Mouse (Mus musculus): ENCODE measurements around the gene Zfp273. TPM values are rescaled to one million over a fixed set of nuclear protein-coding genes. Genes with fewer than 3 reads are reported as not detected.
"Not testable (repeated sequence)": the region's sequence is repeated elsewhere in the genome, so short reads cannot be mapped to it uniquely, and the experiment has no call there.

Zfp273 gene
- polyA plus RNA-seq, 1 experiment from 2014 or later = 2.8 TPM

DNA sequence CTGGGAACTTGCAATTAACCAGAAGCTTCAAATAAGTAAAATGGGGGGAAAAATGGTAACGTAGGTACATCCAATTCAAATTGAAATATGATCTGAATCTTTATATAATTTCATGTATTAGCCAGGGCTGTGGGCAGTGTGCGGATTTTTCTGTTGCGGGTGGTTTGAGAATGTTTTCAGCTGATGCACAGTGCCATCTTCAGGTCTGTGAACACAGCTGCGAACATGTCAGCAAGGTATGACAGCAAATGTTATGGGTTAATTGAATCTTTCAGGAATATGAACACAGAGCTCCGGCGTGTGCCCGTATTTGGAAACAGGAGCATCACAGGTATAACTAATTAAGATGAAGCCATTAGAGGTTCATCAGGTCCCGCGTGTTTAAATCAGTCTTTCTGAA, 49.0 kb downstream of the Zfp273 start:
- Histone ChIP-seq H3K4me3 (ENCODE audit: low read depth, low read length) (no peak overlapping the region), H3K27me3 (replicated peaks; ENCODE audit: control insufficient read depth, insufficient read depth, low read length) (no peaks in the 10 kb centered on the region), H3K9ac (ENCODE audit: low read depth, low read length) (no peak overlapping the region), H3K27ac (ENCODE audit: low read depth, low read length) (no peak overlapping the region), H3K9me3 (ENCODE audit: control insufficient read depth) (no peaks in the 10 kb centered on the region), H3K4me2 (replicated peaks; ENCODE audit: low read depth) (no peak overlapping the region), H3K36me3 (ENCODE audit: control insufficient read depth, insufficient read depth) (no peaks in the 10 kb centered on the region), H3K4me1 (replicated peaks; ENCODE audit: control insufficient read depth, insufficient read depth, low read length) (no peaks in the 10 kb centered on the region)
- peak; percentile 15; the same call in 1 of the 2 replicates for TF ChIP-seq CTCF (IDR thresholded peaks at IDR 0.05; ENCODE audit: low read depth)
- WGBS = 79% methylated on average over 9 of the region's 9 CpGs
- ATAC-seq = no peak

DNA sequence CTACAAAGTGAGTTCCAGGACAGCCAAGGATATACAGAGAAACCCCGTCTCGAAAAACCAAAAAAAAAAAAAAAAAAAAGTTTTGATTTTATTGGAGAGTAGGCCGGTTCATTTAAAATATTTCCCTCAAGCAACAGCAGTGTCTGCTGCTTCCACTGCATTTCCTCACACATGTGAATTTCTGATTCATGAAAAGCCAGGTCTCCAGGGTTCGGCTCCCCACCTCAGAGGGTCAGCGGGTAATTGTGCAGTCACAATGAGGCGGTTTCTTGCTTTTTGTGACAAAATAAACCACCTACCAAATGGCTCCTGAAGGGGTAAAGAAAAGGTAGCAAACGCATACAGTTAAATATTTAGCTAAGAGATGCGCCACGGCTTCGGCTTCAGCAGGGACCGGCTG, 49.5 kb downstream of the Zfp273 start, which contains the start of gene BC048507:
BC048507 (plus strand) TSS at position 301 of the 400 bp plus-strand sequence.
- TF ChIP-seq CTCF (IDR thresholded peaks at IDR 0.05; ENCODE audit: low read depth) = no peak
- WGBS = 79% methylated on average over 11 of the region's 11 CpGs
- Histone ChIP-seq H3K4me3 (ENCODE audit: low read depth, low read length) (no peak within 1 kb of the TSS), H3K27me3 (replicated peaks; ENCODE audit: control insufficient read depth, insufficient read depth, low read length) (no peaks in the 10 kb centered on the region), H3K4me2 (replicated peaks; ENCODE audit: low read depth) (no peak within 1 kb of the TSS), H3K27ac (ENCODE audit: low read depth, low read length) (no peak within 1 kb of the TSS), H3K9me3 (ENCODE audit: control insufficient read depth) (no peaks in the 10 kb centered on the region), H3K36me3 (ENCODE audit: control insufficient read depth, insufficient read depth) (no peaks in the 10 kb centered on the region), H3K4me1 (replicated peaks; ENCODE audit: control insufficient read depth, insufficient read depth, low read length) (no peaks in the 10 kb centered on the region), H3K9ac (ENCODE audit: low read depth, low read length) (no peak within 1 kb of the TSS)
- no peak for ATAC-seq

DNA sequence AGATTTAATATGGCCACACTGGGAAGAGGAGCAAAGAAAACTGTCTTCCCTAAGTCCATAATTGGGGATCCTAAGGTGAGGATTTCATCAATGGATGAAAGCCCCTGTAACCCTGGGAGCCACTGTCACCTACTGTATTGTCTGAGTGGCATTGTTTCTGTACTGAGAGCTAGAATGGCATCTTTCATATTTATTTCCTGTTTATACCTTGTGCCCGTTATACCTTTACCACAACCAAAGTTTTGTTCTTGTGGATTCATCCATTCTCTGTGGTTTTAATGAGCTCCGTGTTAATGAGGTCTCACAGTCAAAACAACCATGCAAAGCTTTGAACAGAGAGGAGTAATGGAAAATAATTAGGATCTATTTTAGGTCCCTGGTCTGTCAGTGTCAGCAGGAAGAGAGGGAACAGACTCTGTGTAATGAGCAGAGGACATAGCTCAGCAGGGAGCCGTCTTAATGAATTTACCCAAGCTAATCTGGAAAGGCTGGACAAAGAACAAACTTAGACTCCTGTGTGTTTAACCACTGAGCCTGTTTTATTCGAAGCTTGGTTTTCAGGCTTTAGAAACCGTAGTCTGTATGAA, 51.3 kb downstream of the Zfp273 start:
- ATAC-seq = no peak
- no peaks in the 10 kb centered on the region for H3K4me1 ChIP-seq (replicated peaks; ENCODE audit: control insufficient read depth, insufficient read depth, low read length)
- no peaks in the 10 kb centered on the region for H3K9me3 ChIP-seq (ENCODE audit: control insufficient read depth)
- no peak overlapping the region for H3K4me2 ChIP-seq (replicated peaks; ENCODE audit: low read depth)
- H3K9ac ChIP-seq (ENCODE audit: low read depth, low read length) = no peak overlapping the region
- no peak overlapping the region for H3K4me3 ChIP-seq (ENCODE audit: low read depth, low read length)
- no peak overlapping the region for H3K27ac ChIP-seq (ENCODE audit: low read depth, low read length)
- H3K36me3 ChIP-seq (ENCODE audit: control insufficient read depth, insufficient read depth) = no peaks in the 10 kb centered on the region
- no peak for TF ChIP-seq CTCF (IDR thresholded peaks at IDR 0.05; ENCODE audit: low read depth)
- 60% methylated on average over 5 of the region's 5 CpGs for WGBS
- no peaks in the 10 kb centered on the region for H3K27me3 ChIP-seq (replicated peaks; ENCODE audit: control insufficient read depth, insufficient read depth, low read length)

GRCm38 (mm10) chr13:67867899-67868298, 54.4 kb downstream of the Zfp273 start:
- peak; percentile 48 for TF ChIP-seq CTCF (IDR thresholded peaks at IDR 0.05; ENCODE audit: low read depth)
- Histone ChIP-seq H3K9ac (ENCODE audit: low read depth, low read length) (no peak overlapping the region), H3K9me3 (ENCODE audit: control insufficient read depth) (no peaks in the 10 kb centered on the region), H3K27ac (ENCODE audit: low read depth, low read length) (no peak overlapping the region), H3K36me3 (ENCODE audit: control insufficient read depth, insufficient read depth) (no peaks in the 10 kb centered on the region), H3K27me3 (replicated peaks; ENCODE audit: control insufficient read depth, insufficient read depth, low read length) (no peaks in the 10 kb centered on the region), H3K4me2 (replicated peaks; ENCODE audit: low read depth) (no peak overlapping the region), H3K4me1 (replicated peaks; ENCODE audit: control insufficient read depth, insufficient read depth, low read length) (no peaks in the 10 kb centered on the region), H3K4me3 (ENCODE audit: low read depth, low read length) (no peak overlapping the region)
- no peak for ATAC-seq
- 17% methylated on average over 3 of the region's 3 CpGs for WGBS

GRCm38 (mm10) chr13:67876049-67876698, 62.6 kb downstream of the Zfp273 start:
- not testable (repeated sequence) for H3K36me3 ChIP-seq (ENCODE audit: control insufficient read depth, insufficient read depth); H3K4me2 ChIP-seq (replicated peaks; ENCODE audit: low read depth); H3K9me3 ChIP-seq (ENCODE audit: control insufficient read depth); H3K4me1 ChIP-seq (replicated peaks; ENCODE audit: control insufficient read depth, insufficient read depth, low read length); H3K27me3 ChIP-seq (replicated peaks; ENCODE audit: control insufficient read depth, insufficient read depth, low read length); ATAC-seq; H3K4me3 ChIP-seq (ENCODE audit: low read depth, low read length); H3K27ac ChIP-seq (ENCODE audit: low read depth, low read length); H3K9ac ChIP-seq (ENCODE audit: low read depth, low read length)
- WGBS = 37% methylated on average over 6 of the region's 12 CpGs

Other genes with a start within 250 kb of the Zfp273 start
- gene Zfp729b, start 204.0 kb upstream of the Zfp273 start, polyA plus RNA-seq (2015; fragmentation: Nextera tagmentation; extraction: Ambion mirVana) = 1.9 and 2.3 TPM in 2 replicates
- not detected in 2 replicates for gene Gm49345, start 176.0 kb upstream of the Zfp273 start, polyA plus RNA-seq (2015; fragmentation: Nextera tagmentation; extraction: Ambion mirVana)
- gene Zfp729a, start 175.9 kb upstream of the Zfp273 start, polyA plus RNA-seq (2015; fragmentation: Nextera tagmentation; extraction: Ambion mirVana) = 1.8 and 1.9 TPM in 2 replicates
- 3.9 and 4.6 TPM in 2 replicates for gene Zfp738, start 126.7 kb upstream of the Zfp273 start, polyA plus RNA-seq (2015; fragmentation: Nextera tagmentation; extraction: Ambion mirVana)
- gene Zfp65, start 84.6 kb upstream of the Zfp273 start, polyA plus RNA-seq (2015; fragmentation: Nextera tagmentation; extraction: Ambion mirVana) = 1.9 TPM in 2 replicates
- gene Zfp85, start 58.5 kb upstream of the Zfp273 start, polyA plus RNA-seq (2015; fragmentation: Nextera tagmentation; extraction: Ambion mirVana) = 1.8 and 1.9 TPM in 2 replicates
- 0.50 and 0.70 TPM in 2 replicates for gene Zfp493, start 34.0 kb upstream of the Zfp273 start, polyA plus RNA-seq (2015; fragmentation: Nextera tagmentation; extraction: Ambion mirVana)
- gene Gm10037, start 17.4 kb downstream of the Zfp273 start, polyA plus RNA-seq (2015; fragmentation: Nextera tagmentation; extraction: Ambion mirVana) = 0.47 TPM in 1 of 2 replicates, not detected in the other
- gene BC048507, start 49.6 kb downstream of the Zfp273 start, polyA plus RNA-seq (2015; fragmentation: Nextera tagmentation; extraction: Ambion mirVana) = not detected in 2 replicates